Mouse (Mus musculus) MEL (cell line): Measurements from ENCODE around the gene Pmm1. TPM values are rescaled to one million over a fixed set of nuclear protein-coding genes. Genes with fewer than 3 reads are reported as not detected.

Experiments
- DNase-seq: peaks from one replicate; pipeline ENCODE4 v3.0.0; 2011; ENCODE audit warnings: low read depth, low spot score
- H3K27ac ChIP-seq: 2 replicates; pipeline ENCODE4 v1.5.1; 2012; ENCODE audit warnings: low read depth, mild to moderate bottlenecking, control low read depth, low read length, moderate library complexity; ENCODE audit not compliant: control insufficient read depth
- H3K27me3 ChIP-seq, 2 experiments: fragments of 150-350 bp in 1 of 2; sonication (generic) in 1 of 2; 2 replicates each; pipeline ENCODE4 v1.6.1; 2012; ENCODE audit warnings: low read length in 2 of 2, mild to moderate bottlenecking in 2 of 2, improper control_type of control experiment in 1 of 2, moderate library complexity in 1 of 2; ENCODE audit not compliant: insufficient read depth in 2 of 2, control insufficient read depth in 1 of 2
- H3K36me3 ChIP-seq, 2 experiments: 2 replicates each; pipeline ENCODE4 v1.6.1; 2012 to 2014; ENCODE audit warnings: low read length in 2 of 2, improper control_type of control experiment in 1 of 2, inconsistent platforms in 1 of 2, mild to moderate bottlenecking in 1 of 2; ENCODE audit not compliant: insufficient read depth in 2 of 2, control insufficient read depth in 1 of 2
- H3K4me1 ChIP-seq, 2 experiments: fragments of 150-350 bp in 1 of 2; sonication (generic) in 1 of 2; 2 replicates each; pipeline ENCODE4 v1.6.1; 2012; ENCODE audit warnings: low read length in 2 of 2, improper control_type of control experiment in 1 of 2, mild to moderate bottlenecking in 1 of 2; ENCODE audit not compliant: insufficient read depth in 2 of 2, control insufficient read depth in 1 of 2
- H3K4me3 ChIP-seq, 2 experiments: fragments of 150-350 bp in 1 of 2; sonication (generic) in 1 of 2; 2 replicates each; pipeline ENCODE4 v1.5.1; 2012; ENCODE audit warnings: low read depth in 2 of 2, low read length in 2 of 2, mild to moderate bottlenecking in 2 of 2, moderate library complexity in 2 of 2, control low read depth in 1 of 2, improper control_type of control experiment in 1 of 2; ENCODE audit not compliant: control insufficient read depth in 1 of 2, insufficient read depth in 1 of 2
- H3K79me2 ChIP-seq: 2 replicates; pipeline ENCODE4 v1.6.1; 2012; ENCODE audit warnings: mild to moderate bottlenecking, low read length, moderate library complexity; ENCODE audit not compliant: control insufficient read depth, poor library complexity, insufficient read depth
- H3K9ac ChIP-seq: 2 replicates; pipeline ENCODE4 v1.6.1; 2012; ENCODE audit warnings: low read depth, mild to moderate bottlenecking, control low read depth, low read length, moderate library complexity; ENCODE audit not compliant: control insufficient read depth, poor library complexity, severe bottlenecking
- H3K9me3 ChIP-seq: fragments of 150-350 bp; sonication (generic); replicated peaks from 2 replicates; pipeline ENCODE4 v1.6.1; 2012; ENCODE audit warnings: mild to moderate bottlenecking, low read length, improper control_type of control experiment, moderate library complexity; ENCODE audit not compliant: insufficient read depth
- BHLHE40 ChIP-seq: IDR thresholded peaks from 2 replicates; pipeline ENCODE4 v1.6.1; 2012; ENCODE audit warnings: low read depth, mild to moderate bottlenecking, inconsistent platforms, low read length, improper control_type of control experiment, borderline replicate concordance
- CTCF ChIP-seq, 3 experiments: IDR thresholded peaks in 2 of 3; conservative IDR thresholded peaks in 1 of 3; 2 replicates each; pipeline ENCODE4 v1.5.1; 2011 to 2012; ENCODE audit warnings: low read length in 3 of 3, low read depth in 2 of 3, mild to moderate bottlenecking in 2 of 3, improper control_type of control experiment in 1 of 3, inconsistent platforms in 1 of 3, mixed read lengths in 1 of 3, moderate library complexity in 1 of 3; ENCODE audit not compliant: control insufficient read depth in 1 of 3, insufficient read depth in 1 of 3, poor library complexity in 1 of 3, severe bottlenecking in 1 of 3
- E2F4 ChIP-seq: IDR thresholded peaks from 2 replicates; pipeline ENCODE4 v1.6.1; 2011; ENCODE audit warnings: low read depth, low read length, improper control_type of control experiment, borderline replicate concordance
- EP300 ChIP-seq, 2 experiments: IDR thresholded peaks; 2 replicates each; pipeline ENCODE4 v1.6.1; 2011; ENCODE audit warnings: improper control_type of control experiment in 2 of 2, low read length in 2 of 2, low read depth in 1 of 2, mild to moderate bottlenecking in 1 of 2
- ETS1 ChIP-seq: IDR thresholded peaks from 2 replicates; pipeline ENCODE4 v1.6.1; 2012; ENCODE audit warnings: low read depth, mild to moderate bottlenecking, inconsistent platforms, low read length, improper control_type of control experiment, moderate library complexity
- GABPA ChIP-seq: IDR thresholded peaks from 2 replicates; pipeline ENCODE4 v1.6.1; 2012; ENCODE audit warnings: low read depth, mild to moderate bottlenecking, inconsistent platforms, low read length, improper control_type of control experiment, moderate library complexity
- GATA1 ChIP-seq: IDR thresholded peaks from 2 replicates; pipeline ENCODE4 v1.6.1; 2011; ENCODE audit warnings: low read depth, low read length, improper control_type of control experiment
- HCFC1 ChIP-seq: IDR thresholded peaks from 2 replicates; pipeline ENCODE4 v1.6.1; 2012; ENCODE audit warnings: low read depth, mild to moderate bottlenecking, inconsistent platforms, low read length, improper control_type of control experiment, moderate library complexity
- JUND ChIP-seq: IDR thresholded peaks from 2 replicates; pipeline ENCODE4 v1.6.1; 2011; ENCODE audit warnings: low read depth, mild to moderate bottlenecking, improper control_type of control experiment, low read length
- MAFK ChIP-seq: IDR thresholded peaks from 2 replicates; pipeline ENCODE4 v1.6.1; 2011; ENCODE audit warnings: low read depth, mild to moderate bottlenecking, low read length, improper control_type of control experiment, borderline replicate concordance
- MAX ChIP-seq: IDR thresholded peaks from 2 replicates; pipeline ENCODE4 v1.6.1; 2011; ENCODE audit warnings: low read length, improper control_type of control experiment
- MAZ ChIP-seq: IDR thresholded peaks from 2 replicates; pipeline ENCODE4 v1.6.1; 2012; ENCODE audit warnings: low read depth, mild to moderate bottlenecking, inconsistent platforms, low read length, improper control_type of control experiment
- MXI1 ChIP-seq: IDR thresholded peaks from 2 replicates; pipeline ENCODE4 v1.6.1; 2011; ENCODE audit warnings: mild to moderate bottlenecking, low read depth, low read length, improper control_type of control experiment
- MYB ChIP-seq: IDR thresholded peaks from 2 replicates; pipeline ENCODE4 v1.6.1; 2011; ENCODE audit warnings: mild to moderate bottlenecking, low read depth, low read length, improper control_type of control experiment
- MYC ChIP-seq: IDR thresholded peaks from 2 replicates; pipeline ENCODE4 v1.6.1; 2011; ENCODE audit warnings: low read depth, mild to moderate bottlenecking, low read length, improper control_type of control experiment, moderate library complexity
- NELFE ChIP-seq: IDR thresholded peaks from 2 replicates; pipeline ENCODE4 v1.6.1; 2011; ENCODE audit warnings: low read depth, low read length, improper control_type of control experiment
- NRF1 ChIP-seq: IDR thresholded peaks from 2 replicates; pipeline ENCODE4 v1.6.1; 2014; ENCODE audit warnings: low read depth, mild to moderate bottlenecking, inconsistent platforms, low read length, improper control_type of control experiment, moderate library complexity; ENCODE audit not compliant: poor library complexity, insufficient read depth, severe bottlenecking
- POLR2AphosphoS2 ChIP-seq: IDR thresholded peaks from 2 replicates; pipeline ENCODE4 v1.6.1; 2011; ENCODE audit warnings: low read length, improper control_type of control experiment
- POLR2AphosphoS5 ChIP-seq: IDR thresholded peaks from 2 replicates; pipeline ENCODE4 v1.6.1; 2012; ENCODE audit warnings: low read depth, borderline replicate concordance, mild to moderate bottlenecking, inconsistent platforms, low read length, moderate library complexity, mixed read lengths
- RAD21 ChIP-seq: IDR thresholded peaks from 2 replicates; pipeline ENCODE4 v1.6.1; 2011; ENCODE audit warnings: mild to moderate bottlenecking, low read depth, low read length, improper control_type of control experiment
- RCOR1 ChIP-seq: IDR thresholded peaks from 2 replicates; pipeline ENCODE4 v1.6.1; 2012; ENCODE audit warnings: low read depth, mild to moderate bottlenecking, inconsistent platforms, low read length, improper control_type of control experiment
- SMC3 ChIP-seq: IDR thresholded peaks from 2 replicates; pipeline ENCODE4 v1.6.1; 2011; ENCODE audit warnings: low read depth, low read length, improper control_type of control experiment
- TBP ChIP-seq: IDR thresholded peaks from 2 replicates; pipeline ENCODE4 v1.8.0; 2011; ENCODE audit warnings: low read depth, low read length, improper control_type of control experiment
- TCF12 ChIP-seq: IDR thresholded peaks from 2 replicates; pipeline ENCODE4 v1.6.1; 2014; ENCODE audit warnings: low read depth, mild to moderate bottlenecking, inconsistent platforms, low read length, improper control_type of control experiment, moderate library complexity
- UBTF ChIP-seq: IDR thresholded peaks from 2 replicates; pipeline ENCODE4 v1.6.1; 2012; ENCODE audit warnings: low read depth, mild to moderate bottlenecking, inconsistent platforms, low read length, improper control_type of control experiment, moderate library complexity, borderline replicate concordance; ENCODE audit not compliant: insufficient read depth
- USF1 ChIP-seq: IDR thresholded peaks from 2 replicates; pipeline ENCODE4 v1.6.1; 2014; ENCODE audit warnings: low read depth, mild to moderate bottlenecking, inconsistent platforms, low read length, improper control_type of control experiment, moderate library complexity
- USF2 ChIP-seq, 2 experiments: IDR thresholded peaks; 2 replicates each; pipeline ENCODE4 v1.6.1; 2011 to 2012; ENCODE audit warnings: improper control_type of control experiment in 2 of 2, low read length in 2 of 2, borderline replicate concordance in 1 of 2, inconsistent platforms in 1 of 2, low read depth in 1 of 2, mild to moderate bottlenecking in 1 of 2; ENCODE audit not compliant: insufficient read depth in 1 of 2
- ZC3H11A ChIP-seq: IDR thresholded peaks from 2 replicates; pipeline ENCODE4 v1.6.1; 2012; ENCODE audit warnings: low read depth, mild to moderate bottlenecking, inconsistent platforms, low read length, improper control_type of control experiment
- ZKSCAN1 ChIP-seq: IDR thresholded peaks from 2 replicates; pipeline ENCODE4 v1.6.1; 2012; ENCODE audit warnings: low read depth, mild to moderate bottlenecking, inconsistent platforms, low read length, improper control_type of control experiment, moderate library complexity
- ZMIZ1 ChIP-seq: IDR thresholded peaks from 2 replicates; pipeline ENCODE4 v1.6.1; 2012; ENCODE audit warnings: low read depth, mild to moderate bottlenecking, inconsistent platforms, low read length, improper control_type of control experiment, moderate library complexity
- ZNF384 ChIP-seq: IDR thresholded peaks from 2 replicates; pipeline ENCODE4 v1.6.1; 2012; ENCODE audit warnings: low read depth, mild to moderate bottlenecking, inconsistent platforms, low read length, improper control_type of control experiment
- polyA plus RNA-seq, 2 experiments: library from polyadenylated mRNA; stranded (reverse) in 1 of 2; unstranded in 1 of 2; fragments of >175 nt in 1 of 2; fragments of >200 nt in 1 of 2; gene quantifications; 2 replicates each; pipeline versions ENCODE4 v1.2.1 to v1.2.4; 2012; ENCODE audit warnings: low replicate concordance in 2 of 2, low read depth in 1 of 2; ENCODE audit not compliant: insufficient read length in 2 of 2, insufficient read depth in 1 of 2, missing spikeins in 1 of 2
- total RNA-seq: library from RNA; depleted of rRNA; stranded (reverse); fragments of 300-350 nt; gene quantifications from 2 replicates; pipeline ENCODE4 v1.2.3, GENCODE M21; 2012

Pmm1 gene
- total and polyA plus RNA-seq, 3 experiments: 72.7 to 111 TPM; not detected in 1

- DNase-seq: no peak
- H3K36me3 ChIP-seq: peaks cover 10 to 16% of the 10 kb centered on the region in 2 experiments
- no peak overlapping the region for H3K9ac ChIP-seq
- H3K9me3 ChIP-seq: no peaks in the 10 kb centered on the region
- peaks cover 8 to 13% of the 10 kb centered on the region in 2 experiments for H3K4me1 ChIP-seq
- no peak for TF ChIP-seq POLR2AphosphoS5
- H3K4me3 ChIP-seq: no peak overlapping the region
- no peaks in the 10 kb centered on the region for H3K79me2 ChIP-seq
- no peak overlapping the region for H3K27ac ChIP-seq
- H3K27me3 ChIP-seq: no peaks in the 10 kb centered on the region
These were observed 33.3 kb upstream of the Pmm1 start for GRCm38 (mm10) chr15:81993992-81994391.

GRCm38 (mm10) chr15:81990549-81990948 is 29.8 kb upstream of the Pmm1 start:
- no peaks in the 10 kb centered on the region for H3K79me2 ChIP-seq
- peaks cover 2 to 6% of the 10 kb centered on the region in 2 experiments for H3K36me3 ChIP-seq
- peak; percentile 74 for DNase-seq
- H3K9me3 ChIP-seq: no peaks in the 10 kb centered on the region
- H3K4me1 ChIP-seq: peaks cover 2 to 13% of the 10 kb centered on the region in 2 experiments; a peak in 3 of 4 replicates
- H3K27ac ChIP-seq: no peak overlapping the region
- H3K4me3 ChIP-seq: no peak overlapping the region
- H3K9ac ChIP-seq: no peak overlapping the region
- H3K27me3 ChIP-seq: no peaks in the 10 kb centered on the region
- TF ChIP-seq MAZ (no peak), RCOR1 (peak; percentile 57; the same call in 1 of the 2 replicates), POLR2AphosphoS2 (peak; percentile 68; the same call in 1 of the 2 replicates), GABPA (no peak), POLR2AphosphoS5 (no peak), MAFK (no peak; the same call in 1 of the 2 replicates), ZMIZ1 (no peak; the same call in 1 of the 2 replicates), ZC3H11A (no peak), MYC (no peak), USF2 (IDR thresholded peaks at IDR 0.05; ENCODE audit: borderline replicate concordance in 1 of 2, insufficient read depth in 1 of 2, low read depth in 1 of 2, low read length in 2 of 2) (no peak), ETS1 (peak; percentile 100), MXI1 (peak; percentile 23; the same call in 1 of the 2 replicates), RAD21 (no peak), USF1 (no peak), ZNF384 (no peak), EP300 (IDR thresholded peaks at IDR 0.05; ENCODE audit: low read depth in 1 of 2, low read length in 2 of 2) (peak in 1 of 2 experiments; percentile 75; a peak in 3 of 4 replicates), TCF12 (peak; percentile 69), MYB (no peak), BHLHE40 (0 out of 2 replicates have a peak, but pooled peaks have one; percentile 27), UBTF (no peak), MAX (0 out of 2 replicates have a peak, but pooled peaks have one; percentile 18), CTCF (IDR thresholded peaks at IDR 0.05 in 2 of 3, conservative IDR thresholded peaks at IDR 0.05 in 1 of 3; ENCODE audit: control insufficient read depth in 1 of 3, insufficient read depth in 1 of 3, low read depth in 2 of 3, low read length in 3 of 3, poor library complexity in 1 of 3, severe bottlenecking in 1 of 3) (no peak; a peak in 1 of 6 replicates), HCFC1 (no peak), TBP (no peak), NELFE (no peak), SMC3 (peak; percentile 20), NRF1 (no peak), JUND (no peak), E2F4 (no peak), GATA1 (peak; percentile 66), ZKSCAN1 (no peak)
